Comparison of ENCODE assay signal across 1 mouse cellular context in genomic region chr4:4635338-4635737, GRCm38 (mm10).
TF ChIP-seq lines count a peak whose summit lies in the region.

No protein-coding gene starts in this region.

TF ChIP-seq in CH12.LX, 34 proteins besides CTCF, POLR2A, EP300 and RAD21 (continued from another document):
- TF ChIP-seq BHLHE40 (IDR thresholded peaks at IDR 0.05; ENCODE audit: low read depth, low read length), result peak; percentile 58
